Mouse (Mus musculus) forebrain, embryonic 13.5 days (tissue): Measurements from ENCODE around the gene Gm9837. TPM values are rescaled to one million over a fixed set of nuclear protein-coding genes. Genes with fewer than 3 reads are reported as not detected.

ENCODE experiments used
- ATAC-seq: fragments of 200-750 bp; cut with Nextera tagmentation; 2 replicates; pipeline ENCODE4 v1.8.0; 2017
- H3K27ac ChIP-seq: fragments of 300-500 bp; sonication (generic); 2 replicates; pipeline ENCODE4 v1.5.1; 2015; ENCODE audit warnings: inconsistent platforms, mild to moderate bottlenecking, moderate library complexity
- H3K27me3 ChIP-seq: fragments of 300-500 bp; sonication (generic); 2 replicates; pipeline ENCODE4 v1.6.1; 2015; ENCODE audit warnings: mild to moderate bottlenecking, inconsistent platforms
- H3K36me3 ChIP-seq: fragments of 300-500 bp; sonication (generic); 2 replicates; pipeline ENCODE4 v1.6.1; 2015; ENCODE audit warnings: mild to moderate bottlenecking, inconsistent platforms; ENCODE audit not compliant: poor library complexity, severe bottlenecking
- H3K4me1 ChIP-seq: fragments of 300-500 bp; sonication (generic); 2 replicates; pipeline ENCODE4 v1.6.1; 2015; ENCODE audit warnings: inconsistent platforms
- H3K4me2 ChIP-seq: fragments of 300-500 bp; sonication (generic); 2 replicates; pipeline ENCODE4 v1.6.1; 2015; ENCODE audit warnings: inconsistent platforms, mild to moderate bottlenecking, moderate library complexity
- H3K4me3 ChIP-seq: fragments of 300-500 bp; sonication (generic); 2 replicates; pipeline ENCODE4 v1.5.1; 2015; ENCODE audit warnings: mild to moderate bottlenecking, inconsistent platforms
- H3K9ac ChIP-seq: fragments of 300-500 bp; sonication (generic); 2 replicates; pipeline ENCODE4 v1.6.1; 2015; ENCODE audit warnings: mild to moderate bottlenecking, inconsistent platforms
- H3K9me3 ChIP-seq: fragments of 300-500 bp; sonication (generic); replicated peaks from 2 replicates; pipeline ENCODE4 v1.6.1; 2016; ENCODE audit warnings: inconsistent platforms
- WGBS: fragments of 180-500 bp; shearing (Covaris S2); methylation state at CpG from one replicate; pipeline ENCODE4 v1.1.7; 2015; 5-methylcytosine and 5-hydroxymethylcytosine counted together
- polyA plus RNA-seq: library from polyadenylated mRNA; unstranded; fragments of >200 nt; fragmentation: Nextera tagmentation; extraction: Ambion mirVana; gene quantifications from 2 replicates; pipeline ENCODE4 v1.2.1, GENCODE M21; 2015

The Gm9837 gene
- not detected in 2 replicates for polyA plus RNA-seq

GRCm38 (mm10) chr11:53469968-53470695 is at the start of gene Gm9837:
Gene Gm9837, minus strand, starts transcription at chr11:53470479.
- Histone ChIP-seq H3K9ac (peak within 1 kb of the TSS; percentile 58), H3K9me3 (no peaks in the 10 kb centered on the region), H3K27me3 (peaks cover 41% of the 10 kb centered on the region), H3K4me3 (peak within 1 kb of the TSS; percentile 28), H3K4me1 (peaks cover 23% of the 10 kb centered on the region), H3K27ac (peak within 1 kb of the TSS; percentile 49; the same call in 1 of the 2 replicates), H3K4me2 (peak within 1 kb of the TSS; percentile 60), H3K36me3 (no peaks in the 10 kb centered on the region)
- WGBS = 2% methylated on average over 29 of the region's 29 CpGs
- peak; percentile 86 for ATAC-seq

- peak within 1 kb of the TSS; percentile 76 for H3K9ac ChIP-seq
- peak; percentile 91 for ATAC-seq
- H3K4me3 ChIP-seq = peak within 1 kb of the TSS; percentile 59
- WGBS = 7% methylated on average over 52 of the region's 79 CpGs
- H3K36me3 ChIP-seq = no peaks in the 10 kb centered on the region
- H3K9me3 ChIP-seq = no peaks in the 10 kb centered on the region
- peak within 1 kb of the TSS; percentile 80 for H3K4me2 ChIP-seq
- peak within 1 kb of the TSS; percentile 11; the same call in 1 of the 2 replicates for H3K27ac ChIP-seq
- H3K4me1 ChIP-seq = peaks cover 43% of the 10 kb centered on the region
- no peaks in the 10 kb centered on the region; the same call in 1 of the 2 replicates for H3K27me3 ChIP-seq
Measured at GRCm38 (mm10) chr11:53519207-53520121, 49.2 kb upstream of the Gm9837 start, which contains the start of gene Sept8. Gene Sept8, plus strand, starts transcription at chr11:53519257.

- H3K4me1 ChIP-seq = peaks cover 39% of the 10 kb centered on the region
- ATAC-seq = no peak
- no peak overlapping the region; the same call in 1 of the 2 replicates for H3K4me3 ChIP-seq
- no peak overlapping the region for H3K4me2 ChIP-seq
- H3K9me3 ChIP-seq = no peaks in the 10 kb centered on the region
- H3K9ac ChIP-seq = no peak overlapping the region
- H3K27ac ChIP-seq = no peak overlapping the region
- H3K27me3 ChIP-seq = no peaks in the 10 kb centered on the region; the same call in 1 of the 2 replicates
- no peaks in the 10 kb centered on the region for H3K36me3 ChIP-seq
- 60% methylated on average over 5 of the region's 5 CpGs for WGBS
Measured at GRCm38 (mm10) chr11:53518759-53519158, 48.5 kb upstream of the Gm9837 start.

DNA sequence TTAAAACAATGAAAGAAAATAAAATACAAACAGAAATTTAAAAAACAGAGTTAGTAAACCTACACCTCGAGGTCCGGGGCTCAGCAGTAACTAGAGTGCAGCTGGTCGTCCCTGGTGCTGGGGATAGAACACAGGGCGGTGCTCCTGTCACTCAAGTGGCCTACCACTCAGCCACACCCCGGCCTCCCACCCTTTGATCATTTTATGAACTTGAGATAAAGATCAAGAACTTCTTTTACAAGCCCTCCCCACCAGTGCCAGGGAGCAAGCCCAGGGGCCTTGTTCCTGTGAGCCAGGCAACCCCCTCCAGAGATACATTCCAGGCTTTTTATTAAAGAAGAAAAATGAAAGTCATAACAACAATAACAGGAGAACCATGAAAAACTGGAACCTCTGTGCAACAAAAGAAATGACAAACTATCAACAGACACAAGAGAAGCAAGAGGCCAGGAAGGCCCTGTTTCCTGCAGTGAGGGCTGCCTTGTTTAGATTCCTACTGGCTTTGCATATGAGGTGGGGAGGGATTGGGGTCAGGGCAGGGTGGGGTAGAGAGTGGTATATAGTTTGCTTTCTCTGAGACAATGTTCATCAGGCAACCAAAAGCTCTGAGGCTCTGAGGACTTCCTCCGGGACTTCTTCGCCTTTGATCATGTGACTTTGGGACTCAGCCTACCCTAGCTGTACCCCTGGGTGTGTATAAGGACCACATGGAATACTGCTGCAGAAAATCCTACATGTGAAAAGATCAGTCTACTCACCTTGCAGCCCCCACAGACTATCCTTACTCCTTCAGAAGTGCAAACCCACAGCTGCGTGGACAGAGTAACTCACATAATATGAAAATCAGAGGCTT is 46.7 kb upstream of the Gm9837 start:
- peaks cover 25% of the 10 kb centered on the region for H3K4me1 ChIP-seq
- WGBS = 76% methylated on average over 8 of the region's 8 CpGs
- no peak for ATAC-seq
- H3K4me2 ChIP-seq = no peak overlapping the region
- no peaks in the 10 kb centered on the region; the same call in 1 of the 2 replicates for H3K27me3 ChIP-seq
- no peak overlapping the region for H3K9ac ChIP-seq
- no peaks in the 10 kb centered on the region for H3K9me3 ChIP-seq
- H3K36me3 ChIP-seq = no peaks in the 10 kb centered on the region
- no peak overlapping the region for H3K27ac ChIP-seq
- no peak overlapping the region for H3K4me3 ChIP-seq

GRCm38 (mm10) chr11:53510351-53510750 is 40.1 kb upstream of the Gm9837 start:
- Histone ChIP-seq H3K27me3 (no peaks in the 10 kb centered on the region), H3K9me3 (no peaks in the 10 kb centered on the region), H3K27ac (no peak overlapping the region), H3K4me3 (no peak overlapping the region), H3K4me1 (no peaks in the 10 kb centered on the region), H3K36me3 (no peaks in the 10 kb centered on the region), H3K4me2 (no peak overlapping the region), H3K9ac (no peak overlapping the region)
- WGBS = 62% methylated on average over 5 of the region's 5 CpGs
- ATAC-seq = no peak

GRCm38 (mm10) chr11:53508591-53508990 is 38.3 kb upstream of the Gm9837 start:
- WGBS = 44% methylated on average over 3 of the region's 3 CpGs
- ATAC-seq = no peak

DNA sequence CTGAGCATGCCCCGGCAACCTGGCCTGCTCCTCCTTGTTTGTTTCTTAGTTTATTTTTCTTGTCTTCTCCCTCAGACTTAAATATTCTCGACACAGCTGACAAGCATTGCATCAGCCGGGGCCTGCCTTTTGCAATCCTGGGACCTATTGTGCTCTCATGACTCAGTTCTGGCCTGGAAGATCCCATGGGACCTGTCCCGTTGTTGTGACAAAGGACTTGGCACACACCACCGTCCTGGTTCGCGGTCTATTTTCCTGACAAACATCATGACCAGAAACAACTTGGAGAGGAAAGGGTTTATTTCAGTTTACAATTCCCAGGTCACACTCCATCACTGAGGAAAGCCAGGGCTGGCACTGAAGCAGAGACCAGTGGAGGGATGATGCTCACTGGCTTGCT is 37.9 kb upstream of the Gm9837 start:
- H3K27ac ChIP-seq = no peak overlapping the region
- H3K4me3 ChIP-seq = no peak overlapping the region
- no peak overlapping the region for H3K4me2 ChIP-seq
- H3K9ac ChIP-seq = no peak overlapping the region
- 0 out of 2 replicates have a peak, but pooled peaks cover 6% of the 10 kb centered on the region for H3K4me1 ChIP-seq
- no peaks in the 10 kb centered on the region for H3K9me3 ChIP-seq
- H3K27me3 ChIP-seq = no peaks in the 10 kb centered on the region
- WGBS = 68% methylated on average over 7 of the region's 7 CpGs
- H3K36me3 ChIP-seq = no peaks in the 10 kb centered on the region
- ATAC-seq = no peak

More at GRCm38 (mm10) chr11:53508591-53508990, 38.3 kb upstream of the Gm9837 start:
- Histone ChIP-seq H3K27me3 (no peaks in the 10 kb centered on the region), H3K9ac (no peak overlapping the region), H3K4me3 (no peak overlapping the region), H3K4me1 (0 out of 2 replicates have a peak, but pooled peaks cover 6% of the 10 kb centered on the region), H3K36me3 (no peaks in the 10 kb centered on the region), H3K27ac (no peak overlapping the region), H3K9me3 (no peaks in the 10 kb centered on the region), H3K4me2 (no peak overlapping the region)

GRCm38 (mm10) chr11:53507098-53507805 is 37.0 kb upstream of the Gm9837 start:
- ATAC-seq = no peak
- H3K4me1 ChIP-seq = 0 out of 2 replicates have a peak, but pooled peaks cover 6% of the 10 kb centered on the region
- H3K36me3 ChIP-seq = no peaks in the 10 kb centered on the region
- no peak overlapping the region for H3K4me3 ChIP-seq
- H3K27ac ChIP-seq = no peak overlapping the region
- WGBS = 91% methylated on average over 9 of the region's 9 CpGs
- H3K9ac ChIP-seq = no peak overlapping the region
- H3K9me3 ChIP-seq = no peaks in the 10 kb centered on the region
- no peak overlapping the region for H3K4me2 ChIP-seq
- no peaks in the 10 kb centered on the region for H3K27me3 ChIP-seq

GRCm38 (mm10) chr11:53505026-53505663 is 34.9 kb upstream of the Gm9837 start:
- no peak overlapping the region for H3K4me3 ChIP-seq
- H3K9ac ChIP-seq = no peak overlapping the region
- no peaks in the 10 kb centered on the region for H3K36me3 ChIP-seq
- no peak overlapping the region for H3K27ac ChIP-seq
- 58% methylated on average over 5 of the region's 5 CpGs for WGBS
- peak; percentile 48 for ATAC-seq
- peaks cover 15% of the 10 kb centered on the region for H3K4me1 ChIP-seq
- no peaks in the 10 kb centered on the region for H3K27me3 ChIP-seq
- no peak overlapping the region for H3K4me2 ChIP-seq
- no peaks in the 10 kb centered on the region for H3K9me3 ChIP-seq

GRCm38 (mm10) chr11:53504376-53504775 is 34.1 kb upstream of the Gm9837 start:
- Histone ChIP-seq H3K36me3 (no peaks in the 10 kb centered on the region), H3K9ac (no peak overlapping the region), H3K4me2 (no peak overlapping the region), H3K9me3 (no peaks in the 10 kb centered on the region), H3K4me3 (no peak overlapping the region), H3K27ac (no peak overlapping the region), H3K27me3 (no peaks in the 10 kb centered on the region), H3K4me1 (peaks cover 15% of the 10 kb centered on the region)
- ATAC-seq = no peak
- 92% methylated on average over 8 of the region's 8 CpGs for WGBS
